In genomic region chr1:138348447-138348846, GRCm38 (mm10) we compare ENCODE assay signal across 10 mouse cellular contexts.
DNase-seq lines count a peak whose midpoint lies in the region; ATAC-seq and TF ChIP-seq lines count a peak whose summit lies in the region.
"Had no signal": no experiment of that assay in that cellular context is flagged by ENCODE, and none has a peak within 500 bp of the region (broad histone marks: within the 10 kb centered on the region; RNA-seq: fewer than 3 reads in every experiment).

No protein-coding gene starts in this region.

- no peaks in the 10 kb centered on the region for H3K27me3 ChIP-seq in forebrain, embryonic 14.5 days (replicated peaks; ENCODE audit: control insufficient read depth, insufficient read depth, low read length)
- no peaks in the 10 kb centered on the region for H3K27me3 ChIP-seq in forebrain, postnatal 0 days (ENCODE audit: insufficient read depth, low read length)
- no peaks in the 10 kb centered on the region for H3K27me3 ChIP-seq in limb, embryonic 10.5 days (ENCODE audit: low read depth, poor library complexity, severe bottlenecking)
- no peaks in the 10 kb centered on the region for H3K27me3 ChIP-seq in hindbrain, postnatal 0 days (ENCODE audit: insufficient read depth, low read length)

- no peaks in the 10 kb centered on the region for H3K9me3 ChIP-seq in forebrain, embryonic 14.5 days (replicated peaks; ENCODE audit: control insufficient read depth, low read length)
- no peaks in the 10 kb centered on the region for H3K9me3 ChIP-seq in forebrain, postnatal 0 days (ENCODE audit: low read length)
- no peaks in the 10 kb centered on the region for H3K9me3 ChIP-seq in limb, embryonic 10.5 days (replicated peaks)
- no peaks in the 10 kb centered on the region for H3K9me3 ChIP-seq in hindbrain, postnatal 0 days (ENCODE audit: low read length)

- DNase-seq in forebrain, embryonic 14.5 days (ENCODE audit: low spot score) = peak; percentile 24
- no peak for DNase-seq in forebrain, postnatal 0 days
- DNase-seq in 416B (ENCODE audit: low read depth) = peak; percentile 99
- peak; percentile 45 for DNase-seq in adrenal gland, postnatal 25 days
- DNase-seq in limb, embryonic 10.5 days (ENCODE audit: low spot score) = no peak
- no peak for DNase-seq in layer of hippocampus, postnatal 10 days (ENCODE audit: low spot score in 2 of 2)
- DNase-seq in left cerebral cortex, postnatal 14 days (ENCODE audit: low spot score in 2 of 2) = no peak
- DNase-seq in hindbrain, postnatal 0 days (ENCODE audit: low spot score) = no peak

- no peak overlapping the region for H3K9ac ChIP-seq in forebrain, embryonic 14.5 days (ENCODE audit: low read length)
- no peak overlapping the region for H3K9ac ChIP-seq in forebrain, postnatal 0 days
- no peak overlapping the region for H3K9ac ChIP-seq in hindbrain, postnatal 0 days (replicated peaks; ENCODE audit: low read length)
- H3K9ac ChIP-seq: liver, embryonic 14.5 days had no signal

- ATAC-seq in forebrain, embryonic 14.5 days = no peak
- ATAC-seq in forebrain, postnatal 0 days = no peak
- ATAC-seq in hindbrain, postnatal 0 days = no peak
- ATAC-seq: intestine, embryonic 16.5 days had no signal

- H3K27ac ChIP-seq in forebrain, embryonic 14.5 days (ENCODE audit: low read depth, low read length) = no peak overlapping the region
- H3K27ac ChIP-seq in forebrain, postnatal 0 days (ENCODE audit: low read depth, low read length) = no peak overlapping the region
- peak overlapping the region; percentile 76 for H3K27ac ChIP-seq in limb, embryonic 10.5 days
- H3K27ac ChIP-seq in hindbrain, postnatal 0 days = no peak overlapping the region
- H3K27ac ChIP-seq: liver, embryonic 14.5 days had no signal

- H3K4me1 ChIP-seq in forebrain, embryonic 14.5 days (ENCODE audit: control insufficient read depth, insufficient read depth, low read length) = peaks cover 9% of the 10 kb centered on the region
- 0 out of 2 replicates have a peak, but pooled peaks cover 5% of the 10 kb centered on the region for H3K4me1 ChIP-seq in forebrain, postnatal 0 days (ENCODE audit: insufficient read depth)
- H3K4me1 ChIP-seq in limb, embryonic 10.5 days = peaks cover 46% of the 10 kb centered on the region
- no peaks in the 10 kb centered on the region for H3K4me1 ChIP-seq in hindbrain, postnatal 0 days (ENCODE audit: insufficient read depth, low read length)

- no peak overlapping the region for H3K4me3 ChIP-seq in forebrain, embryonic 14.5 days (ENCODE audit: low read depth, low read length)
- H3K4me3 ChIP-seq in forebrain, postnatal 0 days (ENCODE audit: low read depth, low read length) = no peak overlapping the region
- H3K4me3 ChIP-seq in limb, embryonic 10.5 days = no peak overlapping the region
- H3K4me3 ChIP-seq in hindbrain, postnatal 0 days (ENCODE audit: low read length) = no peak overlapping the region

- 44% methylated on average over 6 of the region's 6 CpGs for WGBS in forebrain, embryonic 14.5 days
- 37% methylated on average over 6 of the region's 6 CpGs for WGBS in forebrain, postnatal 0 days
- WGBS in limb, embryonic 10.5 days = 76% methylated on average over 6 of the region's 6 CpGs
- WGBS in hindbrain, postnatal 0 days = 55% methylated on average over 6 of the region's 6 CpGs

- intact Hi-C loops in left cerebral cortex, postnatal 14 days (cut with DNase I) = no loop called here

- no peak for TF ChIP-seq CTCF in forebrain, postnatal 0 days (IDR thresholded peaks at IDR 0.05; ENCODE audit: low read depth)
- TF ChIP-seq CTCF in hindbrain, postnatal 0 days (IDR thresholded peaks at IDR 0.05; ENCODE audit: low read depth) = no peak

- no peak overlapping the region for H3K4me2 ChIP-seq in forebrain, embryonic 14.5 days (ENCODE audit: low read length)
- H3K4me2 ChIP-seq in forebrain, postnatal 0 days (ENCODE audit: low read depth) = no peak overlapping the region
- no peak overlapping the region for H3K4me2 ChIP-seq in hindbrain, postnatal 0 days (ENCODE audit: low read depth, low read length)

- no peaks in the 10 kb centered on the region for H3K36me3 ChIP-seq in forebrain, embryonic 14.5 days (ENCODE audit: control insufficient read depth, insufficient read depth, low read length)
- H3K36me3 ChIP-seq in forebrain, postnatal 0 days (ENCODE audit: insufficient read depth) = no peaks in the 10 kb centered on the region
- H3K36me3 ChIP-seq in limb, embryonic 10.5 days = no peaks in the 10 kb centered on the region
- H3K36me3 ChIP-seq in hindbrain, postnatal 0 days (ENCODE audit: insufficient read depth, low read length) = no peaks in the 10 kb centered on the region

Comparison
In these comparisons a context has a peak if more than half of its experiments do, and no peak if none do; other contexts are left out.
1. DNase-seq: peak in forebrain, embryonic 14.5 days (single experiment), 416B (single experiment) and adrenal gland, postnatal 25 days (single experiment); none in forebrain, postnatal 0 days (single experiment), limb, embryonic 10.5 days (single experiment), layer of hippocampus, postnatal 10 days (0 of 2), left cerebral cortex, postnatal 14 days (0 of 2) and hindbrain, postnatal 0 days (single experiment).